Mouse (Mus musculus) liver, embryonic 15.5 days (tissue): ENCODE measurements around the gene Etl4. TPM values are rescaled to one million over a fixed set of nuclear protein-coding genes. Genes with fewer than 3 reads are reported as not detected.

Source experiments
- ATAC-seq: fragments of 200-750 bp; cut with Nextera tagmentation; 2 replicates; pipeline ENCODE4 v1.8.0; 2017; ENCODE audit warnings: moderate number of reproducible peaks, mild to moderate bottlenecking, moderate library complexity; ENCODE audit not compliant: insufficient read depth
- H3K27ac ChIP-seq: fragments of 300-500 bp; sonication (generic); replicated peaks from 2 replicates; pipeline ENCODE4 v1.5.1; 2015; ENCODE audit warnings: mild to moderate bottlenecking, inconsistent platforms
- H3K27me3 ChIP-seq: fragments of 300-500 bp; sonication (generic); 2 replicates; pipeline ENCODE4 v1.6.1; 2015; ENCODE audit warnings: mild to moderate bottlenecking, inconsistent platforms
- H3K36me3 ChIP-seq: fragments of 300-500 bp; sonication (generic); replicated peaks from 2 replicates; pipeline ENCODE4 v1.6.1; 2015; ENCODE audit warnings: moderate library complexity, mild to moderate bottlenecking, inconsistent platforms
- H3K4me1 ChIP-seq: fragments of 300-500 bp; sonication (generic); replicated peaks from 2 replicates; pipeline ENCODE4 v1.6.1; 2015; ENCODE audit warnings: inconsistent platforms
- H3K4me2 ChIP-seq: fragments of 300-500 bp; sonication (generic); 2 replicates; pipeline ENCODE4 v1.6.1; 2015; ENCODE audit warnings: moderate library complexity, mild to moderate bottlenecking, inconsistent platforms
- H3K4me3 ChIP-seq: fragments of 300-500 bp; sonication (generic); replicated peaks from 2 replicates; pipeline ENCODE4 v1.5.1; 2015; ENCODE audit warnings: mild to moderate bottlenecking, inconsistent platforms
- H3K9ac ChIP-seq: fragments of 300-500 bp; sonication (generic); 2 replicates; pipeline ENCODE4 v1.6.1; 2015; ENCODE audit warnings: moderate library complexity, mild to moderate bottlenecking, inconsistent platforms
- H3K9me3 ChIP-seq: fragments of 300-500 bp; sonication (generic); replicated peaks from 2 replicates; pipeline ENCODE4 v1.6.1; 2016; ENCODE audit warnings: inconsistent platforms
- WGBS: fragments of 180-500 bp; shearing (Covaris S2); methylation state at CpG from one replicate; pipeline ENCODE4 v1.1.7; 2015; ENCODE audit warnings: mixed read lengths; ENCODE audit not compliant: insufficient replicate concordance; 5-methylcytosine and 5-hydroxymethylcytosine counted together
- polyA plus RNA-seq: library from polyadenylated mRNA; unstranded; fragments of >200 nt; fragmentation: Nextera tagmentation; extraction: Ambion mirVana; gene quantifications from 2 replicates; pipeline ENCODE4 v1.2.1, GENCODE M21; 2015

The Etl4 gene
- polyA plus RNA-seq, 1 experiment from 2014 or later: 2.5 TPM

- Histone ChIP-seq H3K27me3 (no peaks in the 10 kb centered on the region), H3K27ac (no peak overlapping the region), H3K4me2 (no peak overlapping the region), H3K36me3 (no peaks in the 10 kb centered on the region), H3K4me3 (no peak overlapping the region), H3K4me1 (no peaks in the 10 kb centered on the region), H3K9ac (no peak overlapping the region), H3K9me3 (no peaks in the 10 kb centered on the region)
- 41% methylated on average over 7 of the region's 7 CpGs for WGBS
- no peak for ATAC-seq
Observed at GRCm38 (mm10) chr2:19966445-19966844, 56.9 kb downstream of the Etl4 start.

GRCm38 (mm10) chr2:20037671-20038070 lies 128.1 kb downstream of the Etl4 start:
- Histone ChIP-seq H3K9ac (no peak overlapping the region), H3K27ac (no peak overlapping the region), H3K27me3 (no peaks in the 10 kb centered on the region), H3K36me3 (no peaks in the 10 kb centered on the region), H3K4me1 (no peaks in the 10 kb centered on the region), H3K9me3 (no peaks in the 10 kb centered on the region), H3K4me2 (no peak overlapping the region), H3K4me3 (no peak overlapping the region)
- ATAC-seq: no peak
- WGBS: 57% methylated on average over 4 of the region's 4 CpGs

- Histone ChIP-seq H3K27ac (no peak overlapping the region), H3K4me3 (no peak overlapping the region), H3K4me2 (no peak overlapping the region), H3K9me3 (no peaks in the 10 kb centered on the region), H3K27me3 (no peaks in the 10 kb centered on the region), H3K9ac (no peak overlapping the region), H3K36me3 (no peaks in the 10 kb centered on the region), H3K4me1 (no peaks in the 10 kb centered on the region)
- WGBS: 29% methylated on average over 9 of the region's 9 CpGs
- no peak for ATAC-seq
Observed at GRCm38 (mm10) chr2:20072377-20072776, 162.8 kb downstream of the Etl4 start.

GRCm38 (mm10) chr2:20076118-20076796 lies 166.7 kb downstream of the Etl4 start:
- Histone ChIP-seq H3K36me3 (no peaks in the 10 kb centered on the region), H3K4me2 (no peak overlapping the region), H3K4me1 (no peaks in the 10 kb centered on the region), H3K27ac (no peak overlapping the region), H3K9me3 (no peaks in the 10 kb centered on the region), H3K9ac (no peak overlapping the region), H3K4me3 (no peak overlapping the region), H3K27me3 (no peaks in the 10 kb centered on the region)
- 53% methylated on average over 4 of the region's 4 CpGs for WGBS
- no peak for ATAC-seq

- Histone ChIP-seq H3K27ac (no peak overlapping the region), H3K4me3 (no peak overlapping the region), H3K9me3 (no peaks in the 10 kb centered on the region), H3K4me1 (no peaks in the 10 kb centered on the region), H3K36me3 (no peaks in the 10 kb centered on the region), H3K9ac (no peak overlapping the region), H3K4me2 (no peak overlapping the region), H3K27me3 (no peaks in the 10 kb centered on the region)
- WGBS: 63% methylated on average over 4 of the region's 4 CpGs
- ATAC-seq: no peak
Observed at GRCm38 (mm10) chr2:20084781-20085180, 175.2 kb downstream of the Etl4 start.

- H3K4me2 ChIP-seq: no peak overlapping the region
- H3K27me3 ChIP-seq: no peaks in the 10 kb centered on the region
- H3K36me3 ChIP-seq: no peaks in the 10 kb centered on the region
- no peak overlapping the region for H3K4me3 ChIP-seq
- H3K27ac ChIP-seq: no peak overlapping the region
- 40% methylated on average over 1 of the region's 1 CpGs for WGBS
- no peak overlapping the region for H3K9ac ChIP-seq
- H3K9me3 ChIP-seq: no peaks in the 10 kb centered on the region
- ATAC-seq: no peak
- H3K4me1 ChIP-seq: no peaks in the 10 kb centered on the region
Observed at GRCm38 (mm10) chr2:20105456-20105855, 195.9 kb downstream of the Etl4 start.

GRCm38 (mm10) chr2:20111703-20112102 lies 202.1 kb downstream of the Etl4 start:
- Histone ChIP-seq H3K27ac (no peak overlapping the region), H3K4me1 (no peaks in the 10 kb centered on the region), H3K4me3 (no peak overlapping the region), H3K27me3 (no peaks in the 10 kb centered on the region), H3K9me3 (no peaks in the 10 kb centered on the region), H3K9ac (no peak overlapping the region), H3K4me2 (no peak overlapping the region), H3K36me3 (no peaks in the 10 kb centered on the region)
- ATAC-seq: no peak

GRCm38 (mm10) chr2:20125914-20126313 lies 216.3 kb downstream of the Etl4 start:
- no peak for ATAC-seq
- H3K4me2 ChIP-seq: no peak overlapping the region
- no peak overlapping the region for H3K9ac ChIP-seq
- no peaks in the 10 kb centered on the region for H3K36me3 ChIP-seq
- H3K27ac ChIP-seq: no peak overlapping the region
- no peaks in the 10 kb centered on the region for H3K9me3 ChIP-seq
- H3K4me1 ChIP-seq: no peaks in the 10 kb centered on the region
- no peaks in the 10 kb centered on the region for H3K27me3 ChIP-seq
- H3K4me3 ChIP-seq: no peak overlapping the region

GRCm38 (mm10) chr2:20131792-20132191 lies 222.2 kb downstream of the Etl4 start:
- H3K4me2 ChIP-seq: no peak overlapping the region
- H3K27ac ChIP-seq: no peak overlapping the region
- no peak for ATAC-seq
- H3K27me3 ChIP-seq: no peaks in the 10 kb centered on the region
- H3K9me3 ChIP-seq: no peaks in the 10 kb centered on the region
- WGBS: 12% methylated on average over 2 of the region's 2 CpGs
- H3K4me3 ChIP-seq: no peak overlapping the region
- H3K36me3 ChIP-seq: no peaks in the 10 kb centered on the region
- H3K4me1 ChIP-seq: no peaks in the 10 kb centered on the region
- H3K9ac ChIP-seq: no peak overlapping the region

- Histone ChIP-seq H3K36me3 (no peaks in the 10 kb centered on the region), H3K4me1 (no peaks in the 10 kb centered on the region), H3K27ac (no peak overlapping the region), H3K9ac (no peak overlapping the region), H3K4me3 (no peak overlapping the region), H3K9me3 (no peaks in the 10 kb centered on the region), H3K4me2 (no peak overlapping the region), H3K27me3 (no peaks in the 10 kb centered on the region)
- 40% methylated on average over 1 of the region's 1 CpGs for WGBS
- ATAC-seq: no peak
Observed at GRCm38 (mm10) chr2:20138426-20138825, 228.8 kb downstream of the Etl4 start.

- H3K9me3 ChIP-seq: no peaks in the 10 kb centered on the region
- no peaks in the 10 kb centered on the region for H3K4me1 ChIP-seq
- H3K27me3 ChIP-seq: no peaks in the 10 kb centered on the region
- no peak overlapping the region for H3K4me3 ChIP-seq
- no peak for ATAC-seq
- no peaks in the 10 kb centered on the region for H3K36me3 ChIP-seq
- no peak overlapping the region for H3K4me2 ChIP-seq
- no peak overlapping the region for H3K9ac ChIP-seq
- H3K27ac ChIP-seq: no peak overlapping the region
- 52% methylated on average over 4 of the region's 4 CpGs for WGBS
Observed at GRCm38 (mm10) chr2:20145368-20145767, 235.8 kb downstream of the Etl4 start.

- no peaks in the 10 kb centered on the region for H3K36me3 ChIP-seq
- H3K27me3 ChIP-seq: no peaks in the 10 kb centered on the region
- H3K4me1 ChIP-seq: no peaks in the 10 kb centered on the region
- no peaks in the 10 kb centered on the region for H3K9me3 ChIP-seq
- H3K27ac ChIP-seq: no peak overlapping the region
- H3K9ac ChIP-seq: no peak overlapping the region
- no peak for ATAC-seq
- no peak overlapping the region for H3K4me3 ChIP-seq
- no peak overlapping the region for H3K4me2 ChIP-seq
- 62% methylated on average over 1 of the region's 1 CpGs for WGBS
Observed at GRCm38 (mm10) chr2:20167073-20167472, 257.5 kb downstream of the Etl4 start.
